Mouse (Mus musculus) regulatory T cell (primary cell): ENCODE data around the gene Ifitm7.

ENCODE experiments used
- in situ Hi-C: fragments of 300-600 bp; cut with MboI, MseI; formaldehyde crosslinking; loops from one replicate; pipeline ENCODE4 v1.15.1; 2025; ENCODE audit warnings: high pct_unique_total_duplicates

Ifitm7 gene

DNA sequence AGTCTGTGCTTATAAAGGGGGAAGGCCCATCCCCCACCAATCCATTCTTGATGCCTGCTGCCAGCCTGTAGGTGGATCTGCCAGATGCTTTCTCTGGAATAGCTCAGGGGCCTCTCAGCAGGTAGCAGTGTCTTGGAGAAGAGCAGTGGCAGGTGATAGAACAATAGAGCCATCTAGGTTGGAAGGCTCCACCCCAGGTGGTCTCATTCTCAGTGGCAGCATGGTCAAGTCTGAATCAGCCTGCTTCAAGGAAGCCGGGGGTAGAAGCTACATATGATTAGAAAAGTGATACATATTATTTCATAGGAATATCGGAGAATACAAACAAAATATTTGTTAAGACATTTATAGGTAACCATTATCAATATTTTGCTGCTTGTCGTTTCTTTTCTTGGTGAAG, 5.0 kb downstream of the Ifitm7 start:
- in situ Hi-C loops = loop anchor here (25.0 kb wide), 1 partner anchor 919 kb away; no protein-coding TSS in a partner anchor

- in situ Hi-C loops = loop anchor here (25.0 kb wide), 1 partner anchor 915 kb away; no protein-coding TSS in a partner anchor
Observed at GRCm38 (mm10) chr16:13977026-13977425, 9.7 kb downstream of the Ifitm7 start.

GRCm38 (mm10) chr16:13976358-13976896, 10.3 kb downstream of the Ifitm7 start:
- in situ Hi-C loops = loop anchor here (25.0 kb wide), 1 partner anchor 914 kb away; no protein-coding TSS in a partner anchor

DNA sequence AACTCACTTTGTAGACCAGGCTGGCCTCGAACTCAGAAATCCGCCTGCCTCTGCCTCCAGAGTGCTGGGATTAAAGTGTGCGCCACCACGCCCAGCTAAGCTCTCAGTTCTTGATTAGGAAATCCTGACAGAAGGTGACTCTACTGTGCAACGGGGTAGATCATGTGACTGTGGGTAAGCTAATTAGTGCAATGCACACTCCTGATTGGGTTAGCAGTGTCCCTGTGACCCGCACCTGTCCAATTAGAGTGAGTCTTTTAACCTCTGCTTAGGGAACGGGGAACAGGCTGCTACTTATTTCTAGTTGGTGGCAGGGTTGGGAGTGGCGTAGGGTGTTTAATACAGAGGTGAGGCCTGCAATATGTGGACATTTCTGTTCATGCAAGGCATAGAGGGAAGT, 14.6 kb downstream of the Ifitm7 start:
- in situ Hi-C loops = no loop called here

- in situ Hi-C loops = no loop called here
Observed at GRCm38 (mm10) chr16:13969096-13969495, 17.6 kb downstream of the Ifitm7 start.

DNA sequence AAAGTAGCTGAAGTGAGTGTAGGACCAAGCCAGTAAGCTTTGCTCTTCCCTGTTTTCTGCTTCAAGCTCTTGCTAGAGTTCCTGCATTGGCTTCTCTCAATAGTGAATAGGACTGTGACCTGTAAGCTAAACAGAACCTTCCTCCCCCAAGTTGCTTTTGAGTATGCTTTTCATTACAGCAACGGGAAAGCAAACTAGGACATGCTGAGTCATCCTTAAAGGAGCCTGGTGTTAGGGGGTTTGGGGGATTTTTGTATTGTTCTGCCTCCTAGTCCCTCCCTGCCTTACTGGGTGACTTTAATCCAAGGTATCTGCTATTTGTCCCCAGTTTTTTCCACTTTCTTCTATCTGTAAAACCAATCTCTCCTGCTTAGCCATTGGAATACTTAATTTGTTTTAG, 24.6 kb downstream of the Ifitm7 start:
- in situ Hi-C loops = no loop called here

- in situ Hi-C loops = no loop called here
Observed at GRCm38 (mm10) chr16:13951245-13951644, 35.4 kb downstream of the Ifitm7 start.

DNA sequence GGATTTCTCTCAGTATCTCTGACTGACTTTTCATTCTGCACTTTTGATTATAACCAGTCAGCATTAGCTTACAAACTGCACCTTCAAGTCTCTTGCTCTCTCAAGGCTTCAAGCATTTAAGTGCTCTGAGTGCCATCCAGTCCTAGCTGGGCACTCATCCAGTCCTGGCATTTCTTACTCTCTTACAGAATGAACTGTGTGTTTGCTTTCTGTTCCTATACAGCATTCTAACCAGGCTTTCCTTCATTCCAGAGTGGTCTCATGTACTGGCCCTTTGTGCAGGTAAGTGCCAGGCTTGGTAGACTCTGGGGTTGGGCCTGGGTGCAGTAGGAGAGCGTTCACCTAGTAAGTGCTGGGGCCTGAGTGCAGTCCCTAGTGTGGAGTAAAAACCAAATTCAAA, 40.4 kb downstream of the Ifitm7 start:
- in situ Hi-C loops = no loop called here

DNA sequence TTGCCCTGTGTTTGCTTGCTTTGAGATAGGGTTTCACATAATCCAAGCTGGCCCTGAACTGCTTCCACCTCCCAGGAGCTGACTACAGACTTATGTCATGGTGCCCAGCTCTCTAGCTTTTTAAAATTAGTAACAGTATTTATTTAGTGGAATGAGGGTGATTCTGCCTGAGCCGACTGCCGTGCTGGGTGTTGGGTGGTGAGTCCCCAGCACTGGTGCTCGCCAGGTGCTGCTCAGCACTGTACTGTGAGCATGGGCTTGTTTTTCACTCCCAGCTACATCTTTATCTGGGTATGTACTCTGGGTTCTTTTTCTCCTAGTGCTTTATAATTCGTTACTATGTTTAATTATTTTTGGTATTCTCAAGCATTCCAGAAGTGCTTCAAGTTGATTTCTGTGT, 41.5 kb downstream of the Ifitm7 start:
- in situ Hi-C loops = no loop called here

DNA sequence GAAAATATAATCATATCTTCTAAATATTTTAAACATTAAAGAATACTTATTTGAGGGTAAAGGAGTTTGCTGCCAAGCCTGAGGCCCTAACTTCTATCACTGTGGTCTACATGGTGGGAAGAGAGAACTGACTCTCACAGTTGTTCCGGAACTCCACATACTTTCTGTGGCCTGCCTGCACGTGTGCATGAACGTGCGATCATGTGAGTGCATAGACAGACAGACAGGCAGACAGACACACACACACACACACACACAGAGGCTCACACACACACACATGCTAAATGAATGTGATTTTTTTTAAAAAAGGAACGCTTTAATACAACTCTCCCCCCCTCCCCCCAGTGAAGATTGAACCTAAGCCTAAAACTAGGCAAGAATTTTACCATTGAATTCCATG, 41.9 kb downstream of the Ifitm7 start:
- in situ Hi-C loops = no loop called here

DNA sequence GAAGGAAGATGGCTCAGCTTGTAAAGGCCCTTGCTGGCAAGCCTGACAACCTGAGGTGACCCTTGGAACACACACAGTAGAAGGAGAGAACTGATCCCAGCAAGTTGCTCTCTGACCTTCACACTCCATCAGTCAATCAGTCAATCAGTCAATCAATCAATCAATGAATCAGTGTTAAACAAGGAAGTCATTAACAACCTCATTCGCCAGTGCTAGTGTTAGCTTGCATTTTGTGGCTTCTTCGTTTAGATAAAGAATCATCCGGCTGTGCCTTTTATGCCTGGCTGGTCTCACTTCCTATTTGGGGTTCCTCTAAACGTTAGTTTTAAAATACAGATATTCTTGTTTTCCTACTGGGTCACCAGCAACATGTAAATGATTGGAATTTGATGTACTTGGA, 42.5 kb downstream of the Ifitm7 start:
- in situ Hi-C loops = no loop called here

DNA sequence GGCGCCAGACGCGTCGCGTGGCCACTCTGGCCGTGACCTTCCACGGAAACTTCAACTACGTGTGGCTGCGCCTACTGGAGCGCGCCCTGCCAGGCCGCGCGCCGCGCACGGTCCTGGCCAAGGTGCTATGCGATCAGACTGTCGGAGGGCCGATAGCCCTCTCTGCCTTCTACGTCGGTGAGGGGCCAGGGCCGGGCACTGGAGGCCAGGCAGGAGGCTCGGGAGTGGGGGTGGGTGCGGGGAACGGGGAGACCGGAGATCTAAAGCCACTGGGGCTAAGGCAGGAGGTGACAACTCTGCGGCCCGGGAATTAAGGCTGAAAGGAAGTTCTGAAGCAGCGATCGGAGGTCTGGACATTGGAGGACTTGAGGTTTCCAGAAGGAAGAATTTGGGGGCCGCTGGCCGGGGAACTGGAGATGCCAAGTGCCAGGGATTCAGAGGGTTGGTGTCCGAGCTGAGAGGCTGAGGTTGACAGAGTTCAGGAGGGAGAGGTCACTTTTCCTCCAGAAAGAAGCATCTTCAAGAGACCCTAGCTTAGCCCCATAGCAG, 45.8 kb downstream of the Ifitm7 start:
- in situ Hi-C loops = no loop called here

- in situ Hi-C loops = no loop called here
Observed at GRCm38 (mm10) chr16:13940139-13940846, 46.4 kb downstream of the Ifitm7 start.
